Mouse (Mus musculus) stomach, embryonic 15.5 days (tissue): ENCODE data around the gene Fam208a. TPM values are rescaled to one million over a fixed set of nuclear protein-coding genes. Genes with fewer than 3 reads are reported as not detected.

ENCODE experiments used
- ATAC-seq: fragments of 200-750 bp; cut with Nextera tagmentation; 2 replicates; pipeline ENCODE4 v1.8.0; 2017; ENCODE audit warnings: low read depth, moderate number of reproducible peaks, moderate TSS enrichment; ENCODE audit not compliant: insufficient read depth, low FRiP score
- H3K27ac ChIP-seq: fragments of 300-500 bp; sonication (generic); 2 replicates; pipeline ENCODE4 v1.5.1; 2015; ENCODE audit warnings: mild to moderate bottlenecking, inconsistent platforms
- H3K27me3 ChIP-seq: fragments of 300-500 bp; sonication (generic); replicated peaks from 2 replicates; pipeline ENCODE4 v1.6.1; 2015; ENCODE audit warnings: inconsistent platforms
- H3K36me3 ChIP-seq: fragments of 300-500 bp; sonication (generic); 2 replicates; pipeline ENCODE4 v1.6.1; 2015; ENCODE audit warnings: inconsistent platforms
- H3K4me1 ChIP-seq: fragments of 300-500 bp; sonication (generic); 2 replicates; pipeline ENCODE4 v1.6.1; 2015; ENCODE audit warnings: inconsistent platforms
- H3K4me2 ChIP-seq: fragments of 300-500 bp; sonication (generic); 2 replicates; pipeline ENCODE4 v1.6.1; 2015; ENCODE audit warnings: mild to moderate bottlenecking, inconsistent platforms
- H3K4me3 ChIP-seq: fragments of 300-500 bp; sonication (generic); replicated peaks from 2 replicates; pipeline ENCODE4 v1.5.1; 2015; ENCODE audit warnings: inconsistent platforms
- H3K9ac ChIP-seq: fragments of 300-500 bp; sonication (generic); 2 replicates; pipeline ENCODE4 v1.6.1; 2015; ENCODE audit warnings: inconsistent platforms
- H3K9me3 ChIP-seq: fragments of 300-500 bp; sonication (generic); 2 replicates; pipeline ENCODE4 v1.6.1; 2016; ENCODE audit warnings: inconsistent platforms
- WGBS: fragments of 180-500 bp; shearing (Covaris S2); methylation state at CpG from one replicate; pipeline ENCODE4 v1.1.7; 2015; 5-methylcytosine and 5-hydroxymethylcytosine counted together
- polyA plus RNA-seq: library from polyadenylated mRNA; unstranded; fragments of >200 nt; fragmentation: Nextera tagmentation; extraction: Ambion mirVana; gene quantifications from 2 replicates; pipeline ENCODE4 v1.2.1, GENCODE M21; 2015

The Fam208a gene
- polyA plus RNA-seq, 1 experiment from 2014 or later = 14.3 TPM

DNA sequence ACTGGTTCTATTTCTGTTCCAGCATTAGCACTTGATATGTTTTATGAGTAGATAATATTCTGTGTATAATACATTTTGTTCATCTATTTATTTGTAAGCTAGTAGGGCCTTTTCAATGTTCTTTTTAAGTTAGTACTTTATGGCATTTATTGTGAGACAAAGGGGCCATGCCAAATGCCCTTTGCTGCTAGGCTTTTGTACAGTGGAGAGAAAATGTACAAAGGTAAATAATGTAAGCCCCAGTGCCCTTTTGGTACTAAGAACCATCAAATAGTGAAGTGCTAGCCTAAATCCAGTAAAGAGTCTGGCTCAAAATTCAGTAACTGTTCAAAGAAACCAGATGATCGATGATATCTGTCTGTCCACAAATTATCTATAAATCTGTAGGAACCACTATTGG is 6.3 kb upstream of the Fam208a start:
- no peaks in the 10 kb centered on the region for H3K4me1 ChIP-seq
- no peak for ATAC-seq
- no peaks in the 10 kb centered on the region for H3K27me3 ChIP-seq
- no peaks in the 10 kb centered on the region for H3K36me3 ChIP-seq
- no peak overlapping the region for H3K4me3 ChIP-seq
- no peak overlapping the region for H3K9ac ChIP-seq
- no peak overlapping the region for H3K4me2 ChIP-seq
- H3K27ac ChIP-seq = no peak overlapping the region
- 0 out of 2 replicates have a peak, but pooled peaks cover under 1% of the 10 kb centered on the region for H3K9me3 ChIP-seq
- 88% methylated on average over 1 of the region's 1 CpGs for WGBS

DNA sequence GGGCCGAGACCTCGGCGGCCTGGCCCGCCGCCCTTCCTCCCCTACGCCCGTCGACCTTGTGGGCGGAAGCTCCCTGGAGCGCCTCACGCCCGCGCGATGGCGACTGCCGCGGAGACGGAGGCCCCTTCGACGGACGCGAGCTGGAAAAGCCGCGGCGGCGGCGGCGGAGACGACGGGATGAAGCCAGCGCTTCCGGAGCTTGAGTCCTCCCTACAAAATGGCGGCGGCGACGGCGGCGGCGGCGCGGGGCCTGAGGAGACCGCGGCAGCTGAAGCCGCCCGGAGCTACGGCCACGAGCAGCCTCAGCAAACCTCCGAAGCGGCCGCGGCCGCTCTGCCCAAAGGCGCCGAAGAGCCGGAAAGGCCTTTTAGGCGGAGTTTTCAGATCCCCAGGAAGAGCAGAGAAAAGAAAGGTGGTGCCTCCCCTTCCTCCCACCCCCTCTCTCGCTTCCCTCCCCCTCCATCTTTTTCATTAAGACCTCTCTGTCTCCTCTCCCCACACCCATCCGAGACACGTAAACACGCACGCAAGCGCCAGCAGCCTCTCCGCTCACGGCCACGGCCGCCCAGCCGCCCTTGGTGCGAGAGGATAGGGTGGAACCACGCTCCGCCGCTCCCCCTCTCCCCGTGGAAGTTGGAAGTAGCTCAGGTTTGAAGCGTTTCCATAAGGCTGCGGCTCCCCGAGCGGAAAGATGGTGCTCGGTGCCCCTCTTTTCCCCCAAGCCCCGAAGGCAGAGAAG is 508 bp downstream of the Fam208a start:
- WGBS = under 1% methylated on average over 62 of the region's 78 CpGs

DNA sequence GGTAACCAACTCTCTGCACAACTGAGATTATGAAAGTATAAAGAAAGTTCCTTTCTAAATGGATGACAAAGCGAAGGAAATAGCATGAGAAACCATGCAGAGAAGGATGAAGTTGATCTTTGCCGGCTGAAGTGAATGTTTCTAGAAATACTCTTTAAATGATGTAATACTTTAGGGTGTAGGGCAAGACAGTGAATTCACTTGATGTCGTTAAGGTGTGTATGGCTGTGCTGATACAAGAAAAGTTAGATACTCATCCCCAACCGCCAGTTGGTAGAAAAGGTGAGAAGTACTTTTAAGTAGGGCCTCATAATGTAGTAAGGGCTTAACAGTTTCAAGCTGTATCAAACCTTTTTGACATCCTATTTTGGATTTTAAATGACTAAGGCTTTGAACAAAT is 1.6 kb downstream of the Fam208a start:
- Histone ChIP-seq H3K9me3 (0 out of 2 replicates have a peak, but pooled peaks cover 3% of the 10 kb centered on the region), H3K27me3 (no peaks in the 10 kb centered on the region), H3K4me2 (no peak overlapping the region; the same call in 1 of the 2 replicates), H3K36me3 (no peaks in the 10 kb centered on the region; the same call in 1 of the 2 replicates), H3K4me3 (no peak overlapping the region), H3K27ac (no peak overlapping the region), H3K9ac (no peak overlapping the region), H3K4me1 (peaks cover 3% of the 10 kb centered on the region; the same call in 1 of the 2 replicates)
- 87% methylated on average over 4 of the region's 4 CpGs for WGBS
- no peak for ATAC-seq

More for the DNA sequence above, 508 bp downstream of the Fam208a start:
- Histone ChIP-seq H3K4me2 (peak overlapping the region; percentile 88), H3K27ac (peak overlapping the region; percentile 100), H3K4me3 (peak overlapping the region; percentile 77), H3K27me3 (no peaks in the 10 kb centered on the region), H3K9me3 (0 out of 2 replicates have a peak, but pooled peaks cover 3% of the 10 kb centered on the region), H3K4me1 (peaks cover 3% of the 10 kb centered on the region; the same call in 1 of the 2 replicates), H3K36me3 (no peaks in the 10 kb centered on the region; the same call in 1 of the 2 replicates), H3K9ac (peak overlapping the region; percentile 85)
- ATAC-seq = peak; percentile 89

DNA sequence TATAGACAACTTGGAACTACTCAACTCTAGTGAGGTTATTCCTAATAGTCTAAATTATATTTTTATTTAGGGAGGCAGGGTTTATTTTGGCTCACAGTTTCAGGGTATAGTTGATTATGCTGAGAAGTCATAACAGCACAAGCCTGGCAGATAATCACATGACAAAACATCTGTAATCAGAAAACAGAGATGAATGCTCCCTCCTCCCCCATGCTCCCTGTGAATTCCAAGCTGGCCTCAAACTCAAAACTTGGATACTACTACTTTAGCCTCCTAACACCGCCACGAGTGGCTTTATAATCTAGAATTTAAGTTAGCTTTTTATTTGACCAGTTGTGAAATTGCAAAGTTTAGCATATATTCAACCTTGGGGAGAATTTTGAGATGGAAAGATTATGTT is 3.4 kb downstream of the Fam208a start:
- Histone ChIP-seq H3K36me3 (no peaks in the 10 kb centered on the region; the same call in 1 of the 2 replicates), H3K27me3 (no peaks in the 10 kb centered on the region), H3K9me3 (0 out of 2 replicates have a peak, but pooled peaks cover 3% of the 10 kb centered on the region), H3K27ac (no peak overlapping the region), H3K4me1 (peaks cover 3% of the 10 kb centered on the region; the same call in 1 of the 2 replicates), H3K4me3 (no peak overlapping the region), H3K9ac (no peak overlapping the region), H3K4me2 (no peak overlapping the region)
- ATAC-seq = no peak
- 100% methylated on average over 2 of the region's 2 CpGs for whole genome bisulfite sequencing

DNA sequence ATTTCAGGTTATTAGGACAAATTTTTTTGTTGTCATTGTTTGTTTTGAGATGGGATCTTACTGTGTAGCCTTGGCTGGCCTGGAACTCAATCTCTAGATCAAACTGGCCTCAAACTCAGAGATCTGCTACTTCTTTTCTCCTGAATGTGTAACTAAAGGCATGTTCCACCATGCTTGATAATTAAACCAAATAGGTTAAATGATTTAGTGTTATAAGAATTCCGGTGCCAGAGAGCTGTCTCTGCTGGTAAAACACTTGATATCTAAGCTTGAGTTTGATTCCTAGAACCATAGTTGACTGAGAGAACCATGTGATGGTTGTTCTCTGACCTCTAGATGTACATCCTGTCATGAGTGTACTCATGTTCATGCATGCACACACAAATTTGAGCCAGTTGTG is 7.5 kb downstream of the Fam208a start:
- no peak overlapping the region for H3K4me3 ChIP-seq
- H3K27ac ChIP-seq = no peak overlapping the region
- ATAC-seq = no peak
- H3K36me3 ChIP-seq = no peaks in the 10 kb centered on the region; the same call in 1 of the 2 replicates
- H3K9me3 ChIP-seq = no peaks in the 10 kb centered on the region
- WGBS = 97% methylated on average over 1 of the region's 1 CpGs
- no peaks in the 10 kb centered on the region for H3K4me1 ChIP-seq
- no peak overlapping the region for H3K9ac ChIP-seq
- no peak overlapping the region for H3K4me2 ChIP-seq
- H3K27me3 ChIP-seq = no peaks in the 10 kb centered on the region

DNA sequence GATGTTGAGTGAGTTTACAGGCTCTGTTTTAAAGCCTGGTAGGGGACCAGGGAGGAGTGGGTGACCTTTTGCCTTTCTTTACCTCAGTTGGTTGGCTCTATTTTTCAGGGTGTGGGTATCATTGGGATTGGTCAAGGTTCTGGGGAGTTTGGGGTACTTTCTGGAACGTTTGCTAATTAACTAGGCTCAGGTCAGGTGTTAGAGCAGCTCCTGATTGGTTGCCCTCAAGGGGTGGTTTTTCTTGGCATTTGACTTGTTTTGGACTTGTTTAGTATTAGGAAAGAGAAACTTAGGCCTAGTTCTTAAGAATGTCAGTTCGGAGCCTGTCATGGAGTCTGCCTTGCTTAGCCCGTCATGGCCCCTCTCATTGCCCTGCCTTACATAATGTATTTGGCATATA is 8.2 kb downstream of the Fam208a start:
- Histone ChIP-seq H3K4me1 (no peaks in the 10 kb centered on the region), H3K4me2 (no peak overlapping the region)
- whole genome bisulfite sequencing = 90% methylated on average over 3 of the region's 3 CpGs

DNA sequence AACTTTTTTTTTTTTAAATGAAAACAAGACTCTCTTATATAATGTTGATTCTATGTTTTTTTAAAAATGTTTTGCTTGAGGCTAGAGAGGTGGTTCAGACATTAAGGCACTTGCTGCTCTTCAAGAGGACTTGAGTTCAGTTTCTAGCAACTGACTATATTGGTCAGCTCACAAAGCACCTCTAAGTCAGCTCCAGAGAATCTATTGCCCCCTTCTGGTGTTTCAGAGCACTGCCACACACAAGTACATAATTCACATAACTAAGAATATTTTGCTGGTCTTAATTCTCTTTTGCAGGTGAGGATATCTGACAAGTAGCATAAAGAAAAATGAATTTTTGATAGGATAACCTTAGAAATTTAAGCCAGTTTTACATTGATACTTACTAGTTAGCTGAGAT is 12.3 kb downstream of the Fam208a start:
- no peak for ATAC-seq
- Histone ChIP-seq H3K9me3 (no peaks in the 10 kb centered on the region), H3K36me3 (peaks cover 14% of the 10 kb centered on the region; the same call in 1 of the 2 replicates), H3K4me1 (no peaks in the 10 kb centered on the region), H3K4me2 (no peak overlapping the region), H3K9ac (no peak overlapping the region), H3K4me3 (no peak overlapping the region), H3K27ac (no peak overlapping the region), H3K27me3 (no peaks in the 10 kb centered on the region)

More for the DNA sequence above, 8.2 kb downstream of the Fam208a start:
- Histone ChIP-seq H3K9ac (no peak overlapping the region), H3K27me3 (no peaks in the 10 kb centered on the region), H3K4me3 (no peak overlapping the region), H3K27ac (no peak overlapping the region), H3K36me3 (no peaks in the 10 kb centered on the region; the same call in 1 of the 2 replicates), H3K9me3 (no peaks in the 10 kb centered on the region)
- no peak for ATAC-seq

DNA sequence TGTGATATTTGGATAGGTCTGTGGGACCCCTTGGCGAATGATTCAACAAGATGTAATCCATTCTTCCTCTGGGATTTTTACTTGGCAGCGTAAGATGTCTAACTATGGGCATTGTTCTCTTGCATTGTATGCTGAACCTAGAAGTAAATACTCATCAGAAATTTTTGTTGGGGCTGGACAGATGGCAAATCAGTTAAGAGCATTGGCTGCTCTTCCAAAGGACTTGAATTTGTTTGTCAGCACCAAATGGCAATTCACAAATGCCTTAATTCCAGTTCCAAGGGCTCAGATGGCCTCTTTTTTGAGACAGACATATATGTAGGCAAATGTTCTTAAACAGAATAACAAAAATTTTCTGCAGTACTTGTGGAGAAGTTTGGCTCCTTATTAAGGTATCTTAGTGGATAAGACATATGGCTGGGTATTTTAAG is 16.2 kb downstream of the Fam208a start:
- Histone ChIP-seq H3K27ac (no peak overlapping the region), H3K9ac (no peak overlapping the region), H3K4me2 (no peak overlapping the region), H3K4me1 (no peaks in the 10 kb centered on the region), H3K36me3 (peaks cover 17% of the 10 kb centered on the region; the same call in 1 of the 2 replicates), H3K4me3 (no peak overlapping the region), H3K27me3 (no peaks in the 10 kb centered on the region), H3K9me3 (no peaks in the 10 kb centered on the region)
- ATAC-seq = no peak
- 88% methylated on average over 2 of the region's 2 CpGs for WGBS

DNA sequence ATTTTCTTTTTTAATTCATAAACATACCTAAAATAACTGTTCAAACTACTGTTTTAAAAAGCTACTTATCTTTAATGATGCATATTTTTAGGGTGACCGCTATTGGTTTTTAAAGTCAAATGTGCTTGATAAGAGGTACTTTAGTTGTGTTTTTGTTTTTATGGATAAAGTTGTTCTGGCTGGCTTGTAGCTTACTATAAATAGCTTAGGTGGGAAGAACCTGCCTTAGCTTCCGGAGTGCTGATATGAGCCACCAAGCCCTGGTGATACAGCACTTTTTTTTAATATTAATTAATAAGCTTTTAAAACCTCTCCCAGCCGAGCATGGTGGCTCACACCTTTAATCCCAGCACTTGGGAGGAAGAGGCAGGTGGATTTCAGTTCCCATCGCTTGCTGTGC is 18.3 kb downstream of the Fam208a start:
- peaks cover 17% of the 10 kb centered on the region; the same call in 1 of the 2 replicates for H3K36me3 ChIP-seq
- no peak overlapping the region for H3K9ac ChIP-seq

DNA sequence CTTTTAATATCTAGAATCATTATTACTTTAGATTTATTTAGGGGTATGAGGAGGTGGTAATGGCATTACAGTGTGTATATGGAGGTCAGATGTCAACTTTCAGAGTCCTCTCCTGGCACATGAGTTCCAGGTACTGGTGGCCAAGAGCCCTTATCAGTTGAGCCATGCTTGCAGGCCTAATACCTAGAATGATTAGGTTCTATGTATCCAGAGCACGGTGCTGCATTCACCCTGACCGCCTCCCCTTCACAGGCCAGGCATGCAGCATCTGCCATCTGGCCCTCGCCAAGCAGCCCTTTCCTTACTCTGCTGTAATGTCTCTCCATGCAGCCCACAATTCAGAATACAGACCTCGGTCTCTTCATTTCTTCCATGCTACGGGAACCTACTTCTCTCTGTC is 62.8 kb downstream of the Fam208a start:
- H3K4me2 ChIP-seq = no peak overlapping the region
- H3K9ac ChIP-seq = no peak overlapping the region
- no peak overlapping the region for H3K4me3 ChIP-seq
- H3K27ac ChIP-seq = no peak overlapping the region
- H3K36me3 ChIP-seq = peaks cover 39% of the 10 kb centered on the region
- H3K27me3 ChIP-seq = no peaks in the 10 kb centered on the region
- no peaks in the 10 kb centered on the region for H3K4me1 ChIP-seq
- no peak for ATAC-seq
- WGBS = 83% methylated on average over 5 of the region's 5 CpGs
- no peaks in the 10 kb centered on the region for H3K9me3 ChIP-seq

More for the DNA sequence above, 18.3 kb downstream of the Fam208a start:
- Histone ChIP-seq H3K4me3 (no peak overlapping the region), H3K27me3 (no peaks in the 10 kb centered on the region), H3K9me3 (no peaks in the 10 kb centered on the region), H3K4me2 (no peak overlapping the region), H3K27ac (no peak overlapping the region), H3K4me1 (no peaks in the 10 kb centered on the region)
- ATAC-seq = no peak
- 86% methylated on average over 4 of the region's 4 CpGs for WGBS

DNA sequence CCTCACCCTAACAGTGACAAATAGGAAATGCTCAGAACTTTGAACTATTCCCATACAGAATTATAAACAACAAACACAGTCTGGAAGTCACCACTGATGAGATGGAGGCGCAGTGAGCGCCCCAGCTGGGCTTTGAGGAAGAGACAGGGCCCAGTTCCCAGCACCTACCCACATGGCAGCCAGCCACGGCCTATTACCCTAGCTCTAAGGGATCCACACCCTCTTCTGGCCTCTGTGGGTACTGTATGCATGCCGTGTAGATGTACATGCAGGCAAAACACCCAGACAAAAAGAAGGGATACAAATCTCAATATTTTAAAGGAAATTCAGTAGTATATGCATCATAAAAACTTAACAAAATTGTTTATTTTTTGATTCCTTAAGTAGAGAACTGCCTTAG is 64.9 kb downstream of the Fam208a start:
- H3K4me2 ChIP-seq = no peak overlapping the region
- no peak overlapping the region for H3K4me3 ChIP-seq
- no peak for ATAC-seq
- H3K36me3 ChIP-seq = peaks cover 36% of the 10 kb centered on the region
- no peak overlapping the region for H3K27ac ChIP-seq
- no peaks in the 10 kb centered on the region for H3K27me3 ChIP-seq
- no peak overlapping the region for H3K9ac ChIP-seq
- no peaks in the 10 kb centered on the region for H3K9me3 ChIP-seq
- no peaks in the 10 kb centered on the region for H3K4me1 ChIP-seq
- WGBS = 89% methylated on average over 4 of the region's 4 CpGs

DNA sequence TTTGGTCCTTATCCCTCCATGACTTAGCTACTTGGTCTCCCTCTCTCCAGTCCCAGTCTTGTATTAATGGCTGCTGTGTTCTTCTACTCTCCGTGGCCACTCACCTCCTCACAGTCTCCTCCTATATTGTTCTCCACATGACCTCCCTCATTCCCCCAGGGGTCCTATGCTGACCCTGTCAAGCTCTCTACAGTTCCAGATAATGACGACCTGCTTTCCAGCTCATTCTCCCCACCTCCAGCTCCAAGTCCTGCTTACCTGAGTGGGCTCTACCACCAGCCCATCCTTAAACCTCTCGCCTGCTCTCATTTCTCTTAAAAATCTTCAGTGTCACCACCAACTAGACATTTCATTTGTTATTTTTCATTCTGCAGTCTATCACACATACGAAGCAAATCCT is 72.5 kb downstream of the Fam208a start:
- Histone ChIP-seq H3K4me3 (no peak overlapping the region), H3K27me3 (no peaks in the 10 kb centered on the region), H3K4me1 (no peaks in the 10 kb centered on the region), H3K9ac (no peak overlapping the region), H3K36me3 (peaks cover 8% of the 10 kb centered on the region; the same call in 1 of the 2 replicates), H3K27ac (no peak overlapping the region), H3K9me3 (no peaks in the 10 kb centered on the region), H3K4me2 (no peak overlapping the region)
- 81% methylated on average over 4 of the region's 4 CpGs for WGBS
- ATAC-seq = no peak
